Mouse (Mus musculus): Measurements from ENCODE around the gene Faap20.

DNA sequence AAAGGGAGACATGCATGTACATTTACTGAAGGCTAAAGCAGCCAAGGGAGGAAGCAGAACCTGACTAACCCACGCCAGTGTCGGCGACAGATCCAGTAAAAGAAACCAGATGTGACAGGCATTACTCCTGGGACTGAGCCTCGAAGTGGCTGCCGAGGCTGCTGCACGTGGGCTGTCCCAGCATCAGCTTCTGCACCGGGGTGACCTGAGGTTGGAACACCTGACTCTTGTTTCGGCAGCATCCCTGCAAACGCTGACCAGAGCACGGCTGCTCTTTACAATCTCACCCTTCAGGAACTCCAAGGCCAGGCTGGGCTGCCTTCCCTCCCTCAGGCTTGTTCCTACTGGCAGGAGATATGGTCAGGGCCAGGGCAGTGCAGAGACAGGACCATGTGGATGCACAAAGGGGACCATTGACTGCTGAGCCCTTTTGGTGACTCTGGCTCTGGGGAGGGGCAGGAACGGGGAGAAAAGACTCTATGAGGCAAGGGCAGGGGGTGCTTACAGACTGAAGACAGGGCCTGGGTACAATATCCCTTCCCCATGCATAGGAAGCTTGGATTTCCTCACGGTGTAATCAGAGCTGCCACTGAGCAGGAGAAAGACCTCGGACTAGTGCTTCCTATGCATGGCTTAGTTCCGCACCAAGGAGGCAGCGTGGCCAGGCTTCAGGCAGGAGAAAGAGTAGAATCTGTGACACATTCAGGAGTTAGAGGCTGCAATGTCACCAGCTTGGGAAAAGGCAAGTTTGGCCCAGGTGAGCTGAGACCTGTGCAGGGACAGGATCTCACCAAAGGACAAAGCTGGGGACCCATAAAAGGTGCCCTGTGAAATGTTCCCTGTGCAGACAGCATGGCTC lies 35.1 kb downstream of the Faap20 start:
- TF ChIP-seq CTCF (IDR thresholded peaks at IDR 0.05; ENCODE audit: borderline replicate concordance, insufficient read depth, low read length) (no peak), POLR2A (IDR thresholded peaks at IDR 0.05; ENCODE audit: low read depth, low read length) (no peak)
